In the genomic region with DNA sequence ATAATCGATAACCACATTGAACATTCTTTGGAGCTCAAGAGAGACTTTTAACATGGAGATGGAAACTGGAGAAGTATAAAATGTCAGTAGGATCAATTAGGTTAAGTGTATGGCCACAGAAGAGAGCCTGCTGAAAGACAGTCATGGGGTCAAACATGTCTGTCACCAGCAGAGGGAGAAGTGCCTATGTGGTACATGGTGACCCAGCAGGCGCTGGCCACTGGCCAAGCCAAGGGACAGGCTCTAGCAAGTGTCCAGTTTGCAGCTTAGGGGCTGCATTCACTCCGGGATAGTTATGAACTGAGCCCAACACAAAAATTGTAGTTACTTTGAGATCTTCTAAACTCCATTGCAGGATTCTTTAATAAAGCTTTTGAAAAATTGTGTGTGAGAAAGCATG, we compare ENCODE assay signal across 12 mouse cellular contexts. TPM values are rescaled to one million over a fixed set of nuclear protein-coding genes. Genes with fewer than 3 reads are reported as not detected.
DNase-seq lines count a peak whose midpoint lies in the region; ATAC-seq lines count a peak whose summit lies in the region.
"Had no signal": no experiment of that assay in that cellular context is flagged by ENCODE, and none has a peak within 500 bp of the region (broad histone marks: within the 10 kb centered on the region; RNA-seq: fewer than 3 reads in every experiment).

No protein-coding gene starts in this region.

- H3K4me1 ChIP-seq in forebrain, embryonic 15.5 days, result peaks cover 12% of the 10 kb centered on the region
- H3K4me1 ChIP-seq: limb, embryonic 12.5 days had no signal

- H3K36me3 ChIP-seq in forebrain, embryonic 15.5 days, result peaks cover 5% of the 10 kb centered on the region

- intact Hi-C loops in gastrocnemius, postnatal 14 days (cut with DNase I; ENCODE audit: low total_unique reads), result no loop called here

- no peaks in the 10 kb centered on the region for H3K27me3 ChIP-seq in forebrain, embryonic 15.5 days
- H3K27me3 ChIP-seq: heart, embryonic 12.5 days; limb, embryonic 12.5 days had no signal

- no peak overlapping the region for H3K27ac ChIP-seq in forebrain, embryonic 15.5 days (replicated peaks)
- H3K27ac ChIP-seq: limb, embryonic 12.5 days; macrophage had no signal

- no peak for ATAC-seq in forebrain, embryonic 15.5 days (replicated peaks)
- ATAC-seq: forebrain, postnatal 0 days had no signal

- no peak overlapping the region for H3K4me3 ChIP-seq in forebrain, embryonic 15.5 days
- H3K4me3 ChIP-seq: heart, embryonic 12.5 days; limb, embryonic 12.5 days had no signal

- 81% methylated on average over 3 of the region's 3 CpGs for WGBS in forebrain, embryonic 15.5 days

- H3K9me3 ChIP-seq in forebrain, embryonic 15.5 days, result no peaks in the 10 kb centered on the region
- H3K9me3 ChIP-seq: limb, embryonic 12.5 days had no signal

- no peak overlapping the region for H3K4me2 ChIP-seq in forebrain, embryonic 15.5 days (replicated peaks)
- H3K4me2 ChIP-seq: heart, embryonic 12.5 days; limb, embryonic 12.5 days had no signal

- H3K9ac ChIP-seq in forebrain, embryonic 15.5 days (replicated peaks), result no peak overlapping the region
- H3K9ac ChIP-seq: forebrain, postnatal 0 days; heart, embryonic 12.5 days; limb, embryonic 12.5 days had no signal

- DNase-seq in gastrocnemius, postnatal 14 days, result peak; percentile 14
- no peak for DNase-seq in gastrocnemius, postnatal 4 days (ENCODE audit: low spot score in 2 of 2)
- DNase-seq in kidney, postnatal 4 days, result peak; percentile 24 to 59
- no peak for DNase-seq in kidney, adult 18-20 months
- peak; percentile 22 for DNase-seq in 3T3-L1 (ENCODE audit: low read depth, low spot score)
- peak; percentile 24 for DNase-seq in NIH3T3 (ENCODE audit: low read depth)
- DNase-seq in MN1 (ENCODE audit: low spot score), result no peak
- DNase-seq: forebrain, postnatal 0 days had no signal

RNA-seq across cellular contexts. Expression of gene Exo5, which starts 3.9 kb away (rescaled TPM):
- total RNA-seq in gastrocnemius, postnatal 14 days (2021), result 1 to 10 TPM; 2.8 to 3.9 TPM
- total RNA-seq in gastrocnemius, postnatal 4 days (2021), result 1 to 10 TPM; 7.4 to 7.9 TPM
- polyA plus RNA-seq in forebrain, embryonic 15.5 days (2015; fragmentation: Nextera tagmentation; extraction: Ambion mirVana), result 43.4 and 46.3 TPM in 2 replicates

RNA-seq across cellular contexts. Expression of gene Zfp69, which starts 22.8 kb away (rescaled TPM):
- 1 to 10 TPM; 1.1 to 1.3 TPM for total RNA-seq in gastrocnemius, postnatal 14 days (2021)
- total RNA-seq in gastrocnemius, postnatal 4 days (2021), result 1 to 10 TPM; 2.9 to 3.9 TPM
- polyA plus RNA-seq in forebrain, embryonic 15.5 days (2015; fragmentation: Nextera tagmentation; extraction: Ambion mirVana), result 6.6 and 7.3 TPM in 2 replicates

Comparison
In these comparisons a context has a peak if more than half of its experiments do, and no peak if none do; other contexts are left out.
1. DNase-seq: peak in gastrocnemius, postnatal 14 days (single experiment), kidney, postnatal 4 days (2 of 2), 3T3-L1 (single experiment) and NIH3T3 (single experiment); none in gastrocnemius, postnatal 4 days (0 of 2), kidney, adult 18-20 months (single experiment) and MN1 (single experiment).